Mouse (Mus musculus): Measurements from ENCODE around the gene Phf12.
A peak's percentile ranks its signal among the peaks of the same experiment; 100 is the strongest.

Gene Phf12

GRCm38 (mm10) chr11:78074666-78075065 lies 92.1 kb downstream of the Phf12 start:
- DNase-seq, result peak; percentile 64
